Mouse (Mus musculus): ENCODE measurements at regions not wholly inside any gene's neighbourhood (a gene's known extent, or its start where the extent isn't known, plus 50 kb on each side); places are given as distances from the start of the nearest gene placed in this dataset.

DNA sequence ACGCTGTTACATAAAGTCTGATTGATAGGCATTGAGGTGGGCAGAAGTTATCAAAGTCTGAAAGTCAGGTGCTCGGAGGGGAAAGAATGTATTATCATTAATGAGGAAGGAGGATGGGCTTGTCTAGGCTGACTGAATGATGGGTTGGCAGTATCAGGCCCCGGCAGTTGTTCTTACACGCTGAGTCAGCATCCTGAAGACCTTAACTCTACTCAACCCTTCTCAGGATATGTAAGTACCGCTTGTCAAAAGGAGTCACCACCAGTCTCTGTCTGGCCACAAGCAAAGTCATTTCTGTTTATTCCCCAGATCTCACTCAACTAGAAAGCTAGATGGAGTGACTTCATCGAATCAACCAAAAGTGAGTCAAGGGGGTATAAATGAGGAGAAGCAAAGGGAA, 90.0 kb upstream of the Phactr1 start:
- DNase-seq (ENCODE audit: low spot score in 2 of 2), result no peak

DNA sequence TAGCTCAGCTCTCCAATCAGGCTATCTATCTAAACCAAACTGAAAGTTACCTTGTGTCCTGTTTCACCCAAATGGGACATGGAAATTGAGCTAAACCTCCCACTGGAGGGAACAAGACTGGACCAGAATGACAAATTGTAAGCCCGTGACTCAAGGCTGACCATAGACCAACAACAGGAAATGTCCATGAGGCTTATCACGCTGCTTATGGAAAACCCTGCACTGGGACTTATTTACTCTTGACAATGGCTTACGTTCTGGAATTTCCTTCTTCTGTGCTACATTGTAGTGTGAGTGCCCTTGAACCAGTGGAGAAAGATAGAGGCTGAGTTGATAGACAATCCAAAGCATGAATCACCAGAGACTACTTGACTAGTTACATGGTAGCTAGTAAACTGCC, 87.5 kb upstream of the Phactr1 start:
- no peak for DNase-seq (ENCODE audit: low spot score in 2 of 2)

DNA sequence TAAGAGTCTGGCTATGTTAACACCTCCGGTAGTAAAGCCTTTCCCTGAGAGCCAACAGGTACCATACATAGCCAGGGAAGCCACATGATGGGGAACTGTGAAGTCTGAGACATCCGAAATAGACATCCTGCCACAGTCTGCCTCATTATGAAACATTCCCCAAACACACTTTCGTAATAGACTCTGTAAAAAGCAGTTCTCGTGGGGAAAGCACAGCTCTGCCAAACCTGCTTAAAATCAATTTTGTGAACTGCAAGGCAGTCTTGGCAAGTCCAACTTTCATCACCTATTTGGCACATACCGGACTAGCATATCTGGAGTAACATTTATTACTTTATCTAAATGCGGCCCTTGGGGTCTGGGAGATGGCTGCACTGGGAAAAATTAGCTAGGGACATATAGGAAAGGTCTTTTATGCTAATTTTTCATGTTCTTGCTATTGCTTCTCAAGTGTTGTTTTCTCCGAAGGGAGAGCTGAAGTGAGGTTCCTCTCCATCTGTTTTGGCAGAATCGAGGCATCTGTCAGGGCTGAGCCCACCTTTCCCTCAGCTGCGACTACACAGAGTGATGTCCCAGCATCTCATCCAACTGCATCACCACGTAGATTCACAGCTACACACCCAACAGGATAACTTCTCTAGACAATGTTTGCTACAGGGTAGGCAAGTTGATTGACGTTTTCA, 86.8 kb upstream of the Phactr1 start:
- no peak for DNase-seq (ENCODE audit: low spot score in 2 of 2)

DNA sequence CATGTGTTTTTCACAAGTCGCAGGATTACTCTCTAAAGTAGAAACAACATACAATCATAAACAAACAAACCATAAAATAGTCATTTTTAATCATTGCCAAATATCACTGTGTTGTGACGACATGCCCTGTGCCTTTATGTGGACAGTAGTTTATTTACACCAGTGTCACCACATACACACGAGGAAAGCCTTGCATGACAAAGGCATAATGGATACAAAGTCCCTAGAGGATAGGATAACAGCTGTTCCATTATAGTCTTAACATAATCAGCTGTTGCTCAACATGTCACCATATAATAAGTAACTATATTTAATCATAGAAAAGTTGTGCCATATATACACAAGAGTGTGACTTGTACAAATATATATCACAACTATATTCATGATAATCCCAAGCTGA, 85.2 kb upstream of the Phactr1 start:
- DNase-seq (ENCODE audit: low spot score in 2 of 2), result no peak

DNA sequence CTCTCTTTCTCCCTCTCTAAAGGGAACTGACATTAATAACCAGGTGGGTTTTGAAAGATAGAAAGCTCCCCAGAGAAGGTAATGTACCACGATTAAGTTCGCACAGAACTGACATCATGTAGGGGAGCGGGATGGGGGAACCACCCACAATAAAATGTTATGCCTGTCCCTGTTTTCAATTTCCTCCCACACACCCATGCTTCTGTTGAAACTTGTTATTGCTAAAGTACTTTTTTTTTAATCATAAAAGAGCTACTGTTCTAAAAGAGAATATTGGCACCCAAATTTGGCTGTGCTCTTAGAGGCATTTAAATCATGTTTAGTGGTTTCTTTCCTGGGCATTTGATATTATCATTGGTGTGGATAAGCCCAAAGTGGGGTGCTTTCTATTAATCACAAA, 82.6 kb upstream of the Phactr1 start:
- no peak for DNase-seq (ENCODE audit: low spot score in 2 of 2)

DNA sequence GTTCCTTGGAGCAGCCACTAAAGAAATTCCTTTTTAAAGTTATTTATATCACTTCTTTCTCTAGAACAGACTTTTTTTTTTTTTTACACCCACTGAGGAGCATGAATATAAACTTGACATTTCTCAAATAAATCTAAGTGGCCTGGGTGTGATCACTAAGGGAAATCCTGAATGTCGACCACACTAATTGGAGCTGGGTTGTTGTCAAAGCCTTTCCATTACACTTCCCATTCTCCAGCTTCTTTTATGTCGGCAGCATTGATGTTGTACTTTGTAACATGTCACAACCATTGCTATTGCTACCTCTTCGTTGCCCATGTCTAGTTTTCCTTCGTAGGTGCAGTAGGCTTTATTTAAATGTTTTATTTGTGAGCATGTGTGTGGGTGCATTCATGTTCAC, 77.1 kb upstream of the Phactr1 start:
- no peak for DNase-seq (ENCODE audit: low spot score in 2 of 2)

DNA sequence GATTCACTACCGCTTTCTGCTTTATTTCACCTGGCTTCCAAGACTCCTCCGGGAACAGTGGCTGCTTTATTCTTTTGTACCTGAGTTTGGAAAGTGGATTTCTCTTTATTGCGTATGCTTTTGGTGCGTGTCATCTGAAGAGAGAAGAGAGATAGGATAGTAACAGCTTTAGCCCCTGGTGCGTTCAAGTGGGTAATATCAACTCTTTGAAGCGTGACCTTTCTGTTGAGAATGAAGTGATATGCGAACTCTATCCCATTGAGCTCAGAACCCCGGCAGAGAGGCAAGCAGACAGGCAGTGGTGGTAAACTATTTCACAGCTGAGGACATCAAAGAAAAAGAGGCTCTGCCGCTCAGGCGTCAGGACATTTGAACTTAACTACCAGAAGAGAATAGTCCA, 72.7 kb upstream of the Phactr1 start:
- no peak for DNase-seq (ENCODE audit: low spot score in 2 of 2)

DNA sequence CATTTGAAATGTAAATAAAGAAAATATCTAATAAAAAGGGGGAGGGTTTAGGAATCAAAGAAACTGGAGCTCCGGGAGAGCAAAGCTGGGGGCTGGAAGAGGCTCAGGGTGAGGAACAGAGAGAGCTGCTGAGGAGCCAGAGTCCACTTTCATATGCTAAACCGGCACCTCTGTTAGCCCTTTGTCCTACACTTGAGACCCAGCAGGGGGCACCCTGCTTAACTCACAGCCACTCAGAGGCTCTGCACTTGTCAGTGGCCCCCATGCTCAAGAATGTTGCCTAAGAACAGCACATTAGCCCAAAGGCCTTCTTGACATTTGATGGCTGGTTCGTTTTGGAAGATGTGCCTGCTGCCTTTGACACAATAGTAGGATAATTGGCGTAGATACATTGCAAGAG, 71.5 kb upstream of the Phactr1 start:
- no peak for DNase-seq (ENCODE audit: low spot score in 2 of 2)

DNA sequence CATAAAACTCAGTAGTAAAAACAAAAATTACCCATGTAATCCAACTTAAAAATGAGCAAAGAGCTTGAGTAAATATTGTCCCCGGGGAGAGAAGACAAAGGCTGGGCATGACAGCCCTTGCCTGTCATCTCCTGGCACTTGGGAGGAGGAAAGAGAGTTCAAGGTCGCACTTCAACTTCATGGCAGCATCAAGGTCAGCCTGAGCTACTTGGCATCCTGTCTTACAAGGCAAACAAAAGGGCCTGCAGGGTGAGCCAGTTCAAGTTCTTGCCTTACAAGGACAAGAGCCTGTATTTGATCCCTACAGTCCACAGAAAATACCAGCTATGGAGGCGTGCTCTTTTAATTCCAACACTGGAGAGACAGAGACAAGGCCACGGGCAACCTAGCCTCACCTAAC, 67.1 kb upstream of the Phactr1 start:
- DNase-seq (ENCODE audit: low spot score in 2 of 2), result no peak

DNA sequence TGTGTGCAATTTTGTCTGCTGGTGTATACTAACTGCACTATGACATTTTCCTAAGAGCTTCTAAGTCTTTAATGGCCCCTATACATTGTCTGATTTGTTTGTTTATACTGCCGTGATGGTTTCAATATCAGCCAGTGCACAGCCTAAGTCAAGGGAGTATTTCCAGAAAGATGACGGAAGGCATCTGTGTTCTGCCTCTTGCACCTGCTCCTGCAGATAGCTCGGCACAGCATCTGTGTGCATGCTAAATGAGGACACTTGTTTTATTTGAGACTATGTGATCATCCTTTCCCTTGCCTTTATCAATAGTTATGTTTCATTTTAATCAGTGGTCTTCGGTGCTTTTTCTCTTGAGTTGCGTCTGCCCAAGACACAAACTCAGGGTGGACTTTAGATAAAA, 64.6 kb upstream of the Phactr1 start:
- DNase-seq (ENCODE audit: low spot score in 2 of 2), result no peak

DNA sequence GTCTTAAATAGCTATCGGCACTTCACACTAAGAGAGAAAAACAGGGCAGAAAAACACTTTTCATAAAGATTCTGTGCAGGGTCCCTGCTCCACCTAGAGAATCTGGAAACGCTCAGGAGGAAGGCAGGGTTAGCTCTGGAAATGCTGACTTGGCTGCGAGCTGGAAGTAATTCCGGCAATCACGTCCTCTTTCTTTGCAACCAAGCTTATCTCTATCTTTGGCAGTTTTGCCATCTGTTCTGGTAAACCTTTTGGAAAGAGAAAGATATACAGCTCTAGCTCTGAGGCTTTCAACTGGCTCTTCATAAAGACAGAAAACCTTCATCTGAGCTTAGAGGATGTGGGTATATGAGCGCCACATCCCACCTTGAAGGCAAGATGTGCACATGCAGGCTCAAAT, 63.2 kb upstream of the Phactr1 start:
- no peak for DNase-seq (ENCODE audit: low spot score in 2 of 2)

DNA sequence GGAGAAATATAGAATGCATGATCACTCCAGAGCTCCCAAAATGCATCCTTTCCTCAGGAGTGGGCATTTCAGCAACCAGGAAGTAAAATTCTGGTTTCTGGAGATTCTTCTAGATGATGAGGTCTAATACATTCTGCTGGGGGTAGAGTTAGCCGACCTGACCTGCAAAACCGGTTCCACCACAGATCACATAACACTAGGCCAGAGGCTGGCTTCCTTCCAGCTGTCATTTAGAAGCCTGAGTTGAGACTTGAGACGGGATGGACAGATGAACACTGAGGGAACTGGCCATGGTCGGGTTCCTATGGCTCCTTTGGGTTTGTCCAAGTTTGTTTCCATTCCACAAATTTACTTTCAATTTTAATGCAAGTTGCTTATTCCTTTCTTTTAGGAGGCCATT, 62.6 kb upstream of the Phactr1 start:
- no peak for DNase-seq (ENCODE audit: low spot score in 2 of 2)

DNA sequence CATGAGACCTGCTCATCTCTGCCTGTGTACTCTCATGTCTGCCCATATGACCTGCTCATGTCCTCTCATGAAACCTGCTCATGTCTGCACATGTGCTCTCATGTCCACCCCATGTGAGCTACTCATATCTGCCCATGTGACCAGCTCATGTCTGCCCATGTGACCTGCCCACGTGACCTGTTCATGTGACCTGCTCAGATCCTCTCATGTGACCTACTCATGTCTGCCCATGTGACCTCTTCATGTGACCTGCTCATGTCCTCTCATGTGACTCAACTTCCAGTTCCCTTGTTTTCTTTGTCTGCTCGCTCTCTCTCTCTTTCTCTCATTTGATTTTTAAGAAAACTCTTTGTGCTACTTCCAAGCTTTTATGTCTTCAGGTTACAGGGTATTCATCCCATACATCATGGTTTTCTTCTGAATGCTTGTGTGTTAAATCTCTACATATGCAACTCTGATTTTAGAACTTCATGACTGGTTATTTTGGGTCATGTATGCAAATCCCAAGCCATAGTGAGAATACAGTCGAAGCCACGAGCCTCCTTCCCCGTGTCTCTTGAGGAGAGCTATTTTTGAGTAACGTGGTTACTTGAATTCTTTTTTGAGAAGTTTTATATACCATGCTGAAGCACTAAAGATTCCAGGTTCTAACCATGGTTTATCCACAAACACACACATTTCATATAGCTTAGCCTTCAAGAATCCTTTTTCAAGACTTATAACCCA, 60.7 kb upstream of the Phactr1 start:
- no peak for DNase-seq (ENCODE audit: low spot score in 2 of 2)

DNA sequence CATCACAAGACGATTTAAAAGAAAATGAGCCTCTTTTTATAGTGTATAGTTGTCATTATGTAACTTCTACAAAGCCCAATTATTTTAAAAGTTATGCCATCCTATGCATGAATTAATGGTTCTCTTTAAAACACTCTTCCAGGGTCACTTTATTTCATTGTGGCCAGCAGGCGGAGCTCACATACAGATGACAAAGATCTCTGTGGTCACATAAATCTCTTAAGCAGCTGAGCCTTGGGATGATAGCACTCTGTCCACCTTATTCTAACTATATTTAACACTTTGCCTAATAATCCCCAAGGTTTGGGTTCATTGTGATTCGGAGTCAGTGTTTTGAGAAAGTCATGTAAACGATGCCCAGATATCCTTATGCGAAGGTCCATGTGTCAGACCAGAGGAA, 56.9 kb upstream of the Phactr1 start:
- DNase-seq (ENCODE audit: low spot score in 2 of 2), result no peak

Data from spleen, postnatal 10 days (tissue).